Mouse (Mus musculus) lung, postnatal 10 days (tissue): Measurements from ENCODE around the gene Cep290.
"Not testable (repeated sequence)": the region's sequence is repeated elsewhere in the genome, so short reads cannot be mapped to it uniquely, and the experiment has no call there.

Experiments
- DNase-seq: peaks from one replicate; pipeline ENCODE4 v3.0.0; 2021

The Cep290 gene

GRCm38 (mm10) chr10:100487097-100487978, at the start of gene Cep290, which contains the start of gene Tmtc3:
Gene Cep290 (plus strand): TSS chr10:100487558.
Gene Tmtc3 (minus strand): TSS chr10:100487350.
- peak; percentile 97 for DNase-seq

GRCm38 (mm10) chr10:100449394-100449793, 38.0 kb upstream of the Cep290 start:
- DNase-seq = no peak

GRCm38 (mm10) chr10:100460515-100460914, 26.8 kb upstream of the Cep290 start:
- DNase-seq = no peak

DNA sequence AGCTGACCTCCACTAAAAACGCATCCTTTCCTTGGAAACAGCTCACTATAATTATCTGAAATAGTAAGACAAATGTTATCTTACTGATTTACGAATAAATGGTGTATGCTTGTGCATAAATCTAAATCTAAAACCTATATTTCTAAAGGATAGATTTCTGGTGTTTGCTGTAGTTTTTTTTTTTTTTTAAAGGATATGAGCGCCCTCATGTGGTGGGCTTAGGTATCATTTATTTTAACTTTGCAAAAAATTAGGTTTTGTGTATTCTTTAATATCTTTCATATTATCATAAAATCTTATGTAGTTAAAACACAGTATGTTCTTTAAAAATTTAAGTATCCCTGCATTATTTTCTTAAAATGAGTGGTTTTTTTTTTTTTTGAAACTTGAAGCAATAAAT, 12.3 kb upstream of the Cep290 start:
- no peak for DNase-seq

DNA sequence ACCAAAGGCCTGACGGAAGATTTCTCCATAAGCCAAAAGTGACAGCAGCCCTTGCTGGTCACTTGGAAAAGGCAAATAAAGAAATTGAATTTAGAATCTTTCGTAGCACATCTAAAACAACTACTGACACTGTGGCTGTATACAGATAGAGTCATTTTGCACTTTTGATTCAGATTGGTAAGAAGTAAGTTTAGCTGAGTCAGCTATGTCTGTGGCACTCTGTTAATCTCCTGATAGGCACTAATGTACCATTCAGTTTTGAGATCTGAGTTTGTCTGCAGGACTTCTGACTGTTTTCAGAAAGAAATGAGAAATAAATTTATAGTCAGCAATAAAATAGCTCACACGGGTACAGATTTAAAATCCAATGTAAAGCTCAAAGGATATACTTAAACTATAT, 7.8 kb upstream of the Cep290 start:
- no peak for DNase-seq

DNA sequence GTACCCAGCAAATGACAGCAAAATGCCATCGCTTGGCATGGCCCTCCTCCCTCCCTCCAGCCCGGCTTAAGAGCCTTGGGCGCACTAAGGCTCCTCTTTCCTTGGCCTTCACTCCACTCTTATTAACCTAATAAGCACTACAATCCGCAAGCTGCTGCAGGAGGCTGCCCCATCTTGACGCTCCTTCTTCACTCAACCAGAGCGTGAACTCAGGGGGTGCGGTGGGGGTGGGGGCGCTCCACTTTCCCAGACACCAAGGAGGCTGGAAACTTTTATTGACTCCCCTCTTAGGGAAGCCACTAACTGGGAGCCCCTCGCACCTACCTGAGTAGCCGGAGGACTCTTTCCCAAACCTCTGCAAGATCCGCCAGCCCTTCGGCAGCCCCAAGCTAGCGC, 659 bp upstream of the Cep290 start:
- no peak for DNase-seq

DNA sequence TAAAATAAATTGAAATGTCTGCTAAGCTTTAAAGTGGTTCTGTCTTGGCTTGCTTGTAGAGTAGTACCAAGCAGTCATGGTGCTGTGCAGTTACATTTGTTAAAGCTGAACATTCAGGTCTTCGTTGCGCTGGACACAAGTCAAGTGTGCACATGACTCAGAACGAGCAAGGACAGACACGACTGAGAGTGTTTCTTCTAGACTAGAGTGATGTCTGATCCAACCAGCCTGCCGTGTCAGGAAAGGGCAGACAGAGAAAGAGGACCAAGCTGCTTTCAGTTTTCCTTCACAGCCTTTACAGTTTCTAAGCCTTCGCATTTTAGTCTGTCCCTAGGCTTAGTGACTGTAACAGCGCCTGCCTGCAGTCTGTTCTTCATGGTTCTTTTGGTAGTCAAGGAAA, 4.6 kb downstream of the Cep290 start:
- peak; percentile 57 for DNase-seq

GRCm38 (mm10) chr10:100498309-100498708, 11.0 kb downstream of the Cep290 start:
- no peak for DNase-seq

GRCm38 (mm10) chr10:100508170-100508569, 20.8 kb downstream of the Cep290 start:
- no peak for DNase-seq

DNA sequence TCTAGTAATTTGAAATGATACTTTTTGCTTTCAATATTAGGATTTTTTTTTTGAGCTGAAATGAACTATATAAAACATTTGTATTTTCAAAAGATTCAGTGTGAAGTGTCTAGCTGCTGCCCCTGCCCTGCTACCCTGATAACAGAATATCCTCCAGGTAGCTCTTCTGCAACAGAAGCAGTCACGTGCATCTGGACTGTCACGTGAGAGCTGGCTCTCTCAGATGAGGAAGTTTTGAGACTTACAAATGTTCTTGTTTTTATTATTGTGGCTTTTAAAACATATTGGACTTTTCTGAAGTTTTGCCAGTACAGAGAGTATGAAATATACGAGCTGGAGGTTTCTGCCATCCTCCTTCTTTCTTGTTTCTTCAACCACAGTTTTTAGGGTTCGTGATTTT, 34.3 kb downstream of the Cep290 start:
- DNase-seq = no peak

GRCm38 (mm10) chr10:100522330-100522729, 35.0 kb downstream of the Cep290 start:
- DNase-seq = no peak

DNA sequence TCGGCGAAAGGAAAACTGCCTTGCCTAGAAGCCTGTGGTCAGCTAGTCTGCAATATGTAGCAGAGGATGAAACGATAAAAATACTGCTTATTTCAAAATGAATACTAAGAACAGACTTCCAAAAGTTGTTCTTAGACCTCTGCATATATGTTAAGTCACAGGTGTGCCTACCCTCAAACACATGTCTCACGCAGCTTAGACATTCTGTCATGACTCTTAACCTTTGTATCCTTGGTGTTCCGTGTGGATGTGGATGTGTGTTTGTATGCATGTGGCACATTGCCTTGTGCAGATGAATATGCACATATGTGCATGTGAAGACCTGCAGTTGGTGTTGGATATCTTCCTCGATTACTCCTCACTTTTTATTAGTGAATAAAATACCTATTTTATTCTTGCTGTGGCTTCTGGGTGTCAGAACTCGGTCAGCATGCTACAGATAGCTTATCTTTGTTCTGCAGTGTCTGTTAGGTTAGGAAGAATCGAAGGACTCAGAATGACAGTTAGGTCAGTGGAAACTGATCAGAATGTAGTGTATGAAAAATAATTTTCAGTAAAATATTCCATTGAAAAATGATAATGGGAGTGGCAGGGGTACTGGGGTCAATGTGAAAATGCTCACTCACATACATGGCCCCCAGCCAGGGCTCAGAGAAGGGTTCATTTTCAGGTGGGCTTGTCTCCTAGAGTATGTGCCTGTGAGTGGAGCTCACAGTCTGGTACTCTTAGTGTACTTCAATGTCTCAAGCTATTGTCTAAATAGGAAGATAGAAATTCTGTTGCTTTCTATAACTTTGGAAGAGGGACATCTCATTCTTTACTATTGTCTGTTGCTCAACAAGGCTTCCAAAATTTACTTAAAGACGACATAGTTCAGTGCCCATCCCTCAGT, 37.4 kb downstream of the Cep290 start:
- no peak for DNase-seq

- no peak for DNase-seq
Observed at GRCm38 (mm10) chr10:100556566-100557175, 69.3 kb downstream of the Cep290 start.

GRCm38 (mm10) chr10:100560194-100560883, 73.0 kb downstream of the Cep290 start:
- not testable (repeated sequence) for DNase-seq

DNA sequence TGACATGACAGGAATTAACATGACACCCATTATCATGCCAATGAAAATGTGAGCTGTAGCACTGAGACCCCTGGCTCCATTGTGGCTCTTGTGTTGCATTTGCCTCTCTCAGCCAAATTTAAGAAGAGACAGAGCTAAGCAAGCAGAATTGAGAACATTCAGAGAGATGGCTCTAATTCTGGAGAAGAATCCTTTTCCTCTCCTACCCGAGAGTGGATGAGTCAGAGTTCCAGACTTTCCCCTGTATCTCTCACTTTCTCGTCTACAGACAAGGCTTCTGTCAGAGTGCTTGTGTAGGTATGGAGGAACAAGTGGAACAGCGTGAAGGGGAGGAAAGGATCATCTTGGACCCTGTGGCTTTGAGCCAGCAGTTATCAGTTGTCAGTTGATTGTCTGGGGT, 76.8 kb downstream of the Cep290 start:
- no peak for DNase-seq

DNA sequence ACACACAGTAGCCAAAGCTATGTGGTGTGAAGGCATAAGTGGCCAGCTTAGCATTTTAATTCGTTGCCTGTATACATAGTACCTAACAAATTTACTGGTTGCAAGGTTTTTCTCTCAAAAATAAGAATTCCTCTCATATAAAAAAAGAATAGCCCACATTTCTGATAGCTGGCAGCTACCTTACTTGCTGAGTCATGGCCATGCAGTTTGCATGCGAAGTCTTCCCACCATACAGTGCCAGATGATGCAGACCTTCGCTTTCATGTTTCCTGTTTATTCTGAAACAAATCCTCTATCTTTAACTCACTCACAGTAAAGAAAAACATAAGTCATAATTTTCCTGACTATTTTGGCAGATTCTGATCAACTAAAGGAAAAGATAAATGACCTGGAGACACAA, 84.3 kb downstream of the Cep290 start:
- DNase-seq = no peak

GRCm38 (mm10) chr10:100574505-100575149, 87.3 kb downstream of the Cep290 start:
- no peak for DNase-seq

DNA sequence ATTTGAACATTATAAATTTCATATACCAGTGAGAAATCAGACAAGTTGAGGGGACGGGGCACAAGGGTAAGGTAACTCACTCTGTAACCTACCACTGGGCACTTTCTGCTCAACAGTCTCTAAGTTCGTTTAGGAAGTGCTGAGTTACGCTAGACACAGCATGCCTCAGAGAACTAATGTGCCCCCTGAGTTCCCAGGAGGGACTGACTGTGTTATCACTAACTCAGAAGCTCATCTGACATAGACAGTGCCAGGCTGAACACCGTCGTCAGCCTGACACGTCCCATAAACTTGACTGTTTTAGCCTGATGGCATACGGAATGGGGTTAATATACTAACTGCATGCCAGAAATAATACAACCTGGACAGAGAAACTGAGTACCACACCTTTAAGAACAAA, 87.9 kb downstream of the Cep290 start:
- DNase-seq = no peak

GRCm38 (mm10) chr10:100584178-100584577, 96.8 kb downstream of the Cep290 start:
- no peak for DNase-seq

DNA sequence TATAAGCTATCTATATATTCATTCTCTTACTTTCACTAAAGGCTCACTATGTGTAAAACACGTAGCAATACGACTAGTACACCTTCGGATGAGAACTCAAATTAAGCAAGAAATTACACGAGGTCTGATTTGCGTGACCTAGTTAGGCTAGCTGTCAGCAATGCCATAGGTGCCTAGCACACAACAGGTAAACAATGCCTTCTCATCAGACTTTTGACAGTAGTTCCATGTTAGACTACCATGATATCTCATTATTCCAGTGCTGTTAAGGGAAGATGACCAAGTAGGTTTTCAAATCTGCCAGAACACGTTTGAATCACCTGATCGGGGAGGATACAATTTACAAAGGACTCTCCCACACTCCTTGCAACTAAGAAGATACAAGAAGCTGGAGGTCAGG, 101.2 kb downstream of the Cep290 start:
- DNase-seq = no peak

GRCm38 (mm10) chr10:100588932-100589388, 101.6 kb downstream of the Cep290 start:
- peak; percentile 94 for DNase-seq

GRCm38 (mm10) chr10:100590323-100590722, 103.0 kb downstream of the Cep290 start, which contains the start of the genes 4930430F08Rik and 1700017N19Rik:
Gene 4930430F08Rik (minus strand): TSS chr10:100590423.
Gene 1700017N19Rik (plus strand): TSS chr10:100590484.
- no peak for DNase-seq
